Mouse (Mus musculus) neutrophil, adult 5-6 weeks (primary cell): Measurements from ENCODE around the gene Prpsap1. TPM values are rescaled to one million over a fixed set of nuclear protein-coding genes. Genes with fewer than 3 reads are reported as not detected.

Experiments used
- ATAC-seq: fragments of 151-379, 151-347 bp; 2 replicates; pipeline ENCODE4 v1.8.0; 2017; ENCODE audit warnings: mild to moderate bottlenecking, moderate TSS enrichment; ENCODE audit not compliant: insufficient number of reproducible peaks, poor library complexity, low FRiP score, severe bottlenecking; ENCODE audit errors: extremely low read depth
- total RNA-seq: library from RNA; stranded (forward); fragments of 200-1000 nt; gene quantifications from 2 replicates; pipeline ENCODE4 v1.2.3, GENCODE M21; 2017

The Prpsap1 gene
- 38.2 and 47.6 TPM in 2 replicates for total RNA-seq

- peak; percentile 62 for ATAC-seq
Observed at GRCm38 (mm10) chr11:116493795-116494252, at the start of gene Prpsap1. Prpsap1 (minus strand) TSS chr11:116494202.

DNA sequence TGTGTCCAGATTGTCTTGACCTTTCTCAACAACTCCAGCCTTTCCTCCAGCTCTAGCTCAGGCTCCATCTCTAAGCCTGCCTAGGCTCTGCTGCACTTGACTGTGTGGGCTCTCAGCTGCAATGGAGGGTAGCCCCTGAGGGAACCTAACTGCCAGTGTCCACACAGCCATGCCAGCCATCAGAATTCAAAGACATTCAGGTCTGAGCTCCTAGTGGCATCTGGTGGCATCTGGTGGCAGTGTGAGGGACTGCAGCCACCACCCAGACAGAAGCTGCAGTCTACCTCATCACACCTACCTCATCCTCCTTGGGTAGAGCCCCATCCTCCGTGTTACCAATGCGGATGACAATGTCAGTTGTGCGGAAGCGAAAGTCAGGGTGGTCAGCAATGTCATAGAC, 49.1 kb upstream of the Prpsap1 start:
- ATAC-seq = no peak

GRCm38 (mm10) chr11:116541183-116541582, 47.2 kb upstream of the Prpsap1 start:
- no peak for ATAC-seq

- ATAC-seq = no peak
Observed at GRCm38 (mm10) chr11:116538142-116538735, 44.2 kb upstream of the Prpsap1 start.

- ATAC-seq = no peak
Observed at GRCm38 (mm10) chr11:116537388-116537787, 43.4 kb upstream of the Prpsap1 start.

- ATAC-seq = no peak
Observed at GRCm38 (mm10) chr11:116536685-116537084, 42.7 kb upstream of the Prpsap1 start.

DNA sequence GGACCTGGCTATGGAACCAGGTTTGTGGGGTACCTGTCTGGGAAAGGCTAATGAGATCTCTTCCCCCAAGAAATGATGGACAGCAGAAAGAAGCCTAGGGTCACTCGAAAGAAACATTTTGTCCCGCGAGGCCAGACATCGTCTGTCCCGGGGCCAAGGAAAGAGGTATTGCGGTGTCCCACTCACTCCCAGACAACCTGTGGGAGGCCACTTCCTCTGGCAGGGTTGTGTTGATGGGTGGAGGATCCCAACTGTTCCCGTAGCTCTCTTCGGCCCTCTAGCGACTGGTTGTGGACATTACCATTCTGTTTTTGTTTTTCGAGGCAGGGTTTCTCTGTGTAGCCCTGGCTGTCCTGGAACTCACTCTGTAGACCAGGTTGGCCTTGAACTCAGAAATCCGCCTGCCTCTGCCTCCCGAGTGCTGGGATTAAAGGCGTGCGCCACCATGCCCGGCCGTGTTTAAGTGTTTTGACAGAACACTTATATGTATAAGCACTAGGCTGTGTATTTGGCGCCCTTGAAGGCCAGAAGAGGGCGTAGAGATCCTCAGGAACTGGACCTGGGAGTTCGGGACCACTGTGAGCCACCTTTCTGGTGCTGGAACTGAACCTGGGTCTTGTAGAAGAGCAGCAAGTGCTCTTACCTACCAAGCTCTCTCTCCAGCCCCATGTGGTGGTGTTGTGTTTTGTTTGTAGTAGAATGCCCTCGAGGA, 40.3 kb upstream of the Prpsap1 start:
- ATAC-seq = peak; percentile 34

- ATAC-seq = no peak
Observed at GRCm38 (mm10) chr11:116533341-116534153, 39.5 kb upstream of the Prpsap1 start.

DNA sequence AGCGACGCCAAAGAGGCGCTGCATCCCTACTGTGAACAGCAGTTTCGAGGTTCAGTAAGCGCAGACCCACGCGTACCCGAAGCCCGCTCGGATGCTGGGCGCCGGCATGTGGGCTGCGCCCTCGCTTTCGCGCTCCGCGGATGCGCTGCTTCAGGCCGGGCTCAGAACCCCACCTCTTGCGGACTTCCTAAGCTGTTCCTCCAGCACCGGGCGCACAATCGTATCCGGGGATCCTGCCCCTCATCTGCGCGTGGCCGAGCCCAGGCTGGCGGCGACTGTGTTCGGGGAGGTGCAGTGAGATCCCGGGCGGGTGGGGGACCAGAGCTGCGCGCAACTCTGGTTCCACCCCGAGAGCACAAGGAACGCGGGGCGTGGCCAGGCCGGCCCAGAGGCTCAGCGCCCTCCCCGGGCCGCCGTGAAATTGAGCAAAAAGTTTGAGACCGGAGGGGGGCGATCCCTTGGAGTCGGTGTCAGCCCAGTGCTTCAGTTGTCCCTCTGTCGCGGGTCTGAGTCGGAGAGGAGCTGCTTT, 38.9 kb upstream of the Prpsap1 start:
- no peak for ATAC-seq

GRCm38 (mm10) chr11:116532262-116532809, 38.3 kb upstream of the Prpsap1 start:
- ATAC-seq = no peak

- ATAC-seq = no peak
Observed at GRCm38 (mm10) chr11:116531371-116532191, 37.6 kb upstream of the Prpsap1 start.

GRCm38 (mm10) chr11:116530187-116531147, 36.5 kb upstream of the Prpsap1 start, which contains the start of gene Sphk1:
Sphk1 (plus strand) TSS chr11:116530925.
- ATAC-seq = no peak

GRCm38 (mm10) chr11:116528636-116529320, 34.8 kb upstream of the Prpsap1 start:
- ATAC-seq = no peak

DNA sequence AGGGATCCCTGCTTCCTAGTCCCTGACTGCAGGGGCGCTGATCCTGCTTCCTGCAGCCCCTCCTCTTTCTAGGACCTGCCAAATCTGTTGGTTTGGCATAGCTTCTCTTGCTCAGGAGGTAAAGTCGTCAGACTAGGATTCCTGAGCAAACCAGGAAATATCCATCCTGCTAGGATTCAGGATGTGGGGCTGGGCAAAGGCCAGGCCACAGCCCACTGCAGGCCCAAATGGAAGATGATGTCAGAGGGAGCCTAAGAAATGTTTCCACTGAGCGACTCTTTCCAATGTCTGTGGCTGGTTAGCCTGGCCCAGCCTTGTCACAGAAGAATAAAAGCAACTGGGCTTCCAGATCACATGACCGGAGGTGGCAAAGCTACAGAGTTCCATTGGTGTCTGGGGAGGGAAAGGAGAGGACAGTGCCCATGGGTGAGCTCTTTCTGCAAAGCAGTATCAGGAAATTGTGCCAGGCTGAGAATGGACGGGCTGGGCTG, 29.7 kb upstream of the Prpsap1 start:
- no peak for ATAC-seq

- no peak for ATAC-seq
Observed at GRCm38 (mm10) chr11:116522886-116523698, 29.1 kb upstream of the Prpsap1 start.

GRCm38 (mm10) chr11:116522046-116522445, 28.0 kb upstream of the Prpsap1 start:
- no peak for ATAC-seq
